Mouse (Mus musculus): ENCODE measurements around the gene Mtmr3.

Gene Mtmr3

GRCm38 (mm10) chr11:4594608-4595500 is at the start of gene Mtmr3:
TSS of gene Mtmr3 (minus strand) at chr11:4594863.
- peak; percentile 95 for DNase-seq (ENCODE audit: low spot score)

GRCm38 (mm10) chr11:4643722-4644121 is 49.1 kb upstream of the Mtmr3 start:
- DNase-seq (ENCODE audit: low spot score) = peak; percentile 71

- no peak for DNase-seq (ENCODE audit: low spot score)
Observed at GRCm38 (mm10) chr11:4641185-4641584, 46.5 kb upstream of the Mtmr3 start.

- DNase-seq (ENCODE audit: low spot score) = no peak
Observed at GRCm38 (mm10) chr11:4638261-4638660, 43.6 kb upstream of the Mtmr3 start.

- peak; percentile 98 for DNase-seq (ENCODE audit: low spot score)
Observed at GRCm38 (mm10) chr11:4637534-4638234, 43.0 kb upstream of the Mtmr3 start, which contains the start of gene Ascc2. TSS of gene Ascc2 (plus strand) at chr11:4637747.

- DNase-seq (ENCODE audit: low spot score) = no peak
Observed at GRCm38 (mm10) chr11:4636782-4637342, 42.2 kb upstream of the Mtmr3 start.

- no peak for DNase-seq (ENCODE audit: low spot score)
Observed at GRCm38 (mm10) chr11:4634395-4634794, 39.7 kb upstream of the Mtmr3 start.

- DNase-seq (ENCODE audit: low spot score) = no peak
Observed at GRCm38 (mm10) chr11:4633420-4633819, 38.8 kb upstream of the Mtmr3 start.

- DNase-seq (ENCODE audit: low spot score) = peak; percentile 78
Observed at GRCm38 (mm10) chr11:4629861-4630280, 35.2 kb upstream of the Mtmr3 start.

- no peak for DNase-seq (ENCODE audit: low spot score)
Observed at GRCm38 (mm10) chr11:4627636-4628035, 33.0 kb upstream of the Mtmr3 start.

GRCm38 (mm10) chr11:4625931-4626330 is 31.3 kb upstream of the Mtmr3 start:
- no peak for DNase-seq (ENCODE audit: low spot score)

- no peak for DNase-seq (ENCODE audit: low spot score)
Observed at GRCm38 (mm10) chr11:4622997-4623396, 28.3 kb upstream of the Mtmr3 start.

- no peak for DNase-seq (ENCODE audit: low spot score)
Observed at GRCm38 (mm10) chr11:4622442-4622986, 27.9 kb upstream of the Mtmr3 start.

- DNase-seq (ENCODE audit: low spot score) = no peak
Observed at GRCm38 (mm10) chr11:4621866-4622265, 27.2 kb upstream of the Mtmr3 start.

GRCm38 (mm10) chr11:4620501-4621108 is 25.9 kb upstream of the Mtmr3 start:
- no peak for DNase-seq (ENCODE audit: low spot score)

GRCm38 (mm10) chr11:4620017-4620485 is 25.4 kb upstream of the Mtmr3 start, which contains the start of gene Gm11032:
TSS of gene Gm11032 (plus strand) at chr11:4620067.
- DNase-seq (ENCODE audit: low spot score) = no peak

- no peak for DNase-seq (ENCODE audit: low spot score)
Observed at GRCm38 (mm10) chr11:4611904-4612303, 17.2 kb upstream of the Mtmr3 start.

GRCm38 (mm10) chr11:4606541-4606940 is 11.9 kb upstream of the Mtmr3 start:
- no peak for DNase-seq (ENCODE audit: low spot score)

GRCm38 (mm10) chr11:4605414-4605813 is 10.8 kb upstream of the Mtmr3 start:
- peak; percentile 69 for DNase-seq (ENCODE audit: low spot score)

GRCm38 (mm10) chr11:4604441-4604840 is 9.8 kb upstream of the Mtmr3 start:
- DNase-seq (ENCODE audit: low spot score) = peak; percentile 63

GRCm38 (mm10) chr11:4602691-4603441 is 8.2 kb upstream of the Mtmr3 start:
- DNase-seq (ENCODE audit: low spot score) = no peak
